Mouse (Mus musculus): Measurements from ENCODE around the gene Coro1c. TPM values are rescaled to one million over a fixed set of nuclear protein-coding genes. Genes with fewer than 3 reads are reported as not detected.

Gene Coro1c
- total RNA-seq, 4 experiments from 2014 or later = 21.9 to 30.3 (median 23.7) TPM

DNA sequence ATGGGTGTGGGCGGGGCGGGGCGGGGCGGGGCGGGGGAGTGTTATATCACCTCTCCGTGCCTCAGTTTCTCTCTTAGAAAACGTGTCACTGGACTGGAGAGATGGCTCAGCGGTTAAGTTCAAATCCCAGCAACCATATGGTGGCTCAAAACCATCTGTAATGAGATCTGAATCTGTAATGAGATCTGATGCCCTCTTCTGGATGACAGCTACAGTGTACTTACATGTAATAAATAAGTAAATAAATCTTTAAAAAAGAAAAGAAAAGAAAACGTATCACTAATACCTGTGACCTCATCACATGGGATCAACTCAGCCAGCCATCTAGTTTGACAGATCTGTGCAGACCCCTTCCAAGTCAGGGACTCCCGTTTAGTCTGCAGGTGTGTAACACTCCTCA is 21.0 kb upstream of the Coro1c start:
- DNase-seq (ENCODE audit: low spot score) = no peak

- no peak for DNase-seq (ENCODE audit: low spot score)
These were observed 16.1 kb upstream of the Coro1c start for GRCm38 (mm10) chr5:113924608-113925007.

- no peak for DNase-seq (ENCODE audit: low spot score)
These were observed 13.0 kb upstream of the Coro1c start for GRCm38 (mm10) chr5:113921310-113922166.

- DNase-seq (ENCODE audit: low spot score) = no peak
These were observed 10.5 kb upstream of the Coro1c start for GRCm38 (mm10) chr5:113919060-113919459.

- peak; percentile 81 for DNase-seq (ENCODE audit: low spot score)
These were observed 10.1 kb upstream of the Coro1c start for GRCm38 (mm10) chr5:113918654-113919053.

- DNase-seq (ENCODE audit: low spot score) = no peak
These were observed 2.1 kb upstream of the Coro1c start for GRCm38 (mm10) chr5:113910705-113911104.

DNA sequence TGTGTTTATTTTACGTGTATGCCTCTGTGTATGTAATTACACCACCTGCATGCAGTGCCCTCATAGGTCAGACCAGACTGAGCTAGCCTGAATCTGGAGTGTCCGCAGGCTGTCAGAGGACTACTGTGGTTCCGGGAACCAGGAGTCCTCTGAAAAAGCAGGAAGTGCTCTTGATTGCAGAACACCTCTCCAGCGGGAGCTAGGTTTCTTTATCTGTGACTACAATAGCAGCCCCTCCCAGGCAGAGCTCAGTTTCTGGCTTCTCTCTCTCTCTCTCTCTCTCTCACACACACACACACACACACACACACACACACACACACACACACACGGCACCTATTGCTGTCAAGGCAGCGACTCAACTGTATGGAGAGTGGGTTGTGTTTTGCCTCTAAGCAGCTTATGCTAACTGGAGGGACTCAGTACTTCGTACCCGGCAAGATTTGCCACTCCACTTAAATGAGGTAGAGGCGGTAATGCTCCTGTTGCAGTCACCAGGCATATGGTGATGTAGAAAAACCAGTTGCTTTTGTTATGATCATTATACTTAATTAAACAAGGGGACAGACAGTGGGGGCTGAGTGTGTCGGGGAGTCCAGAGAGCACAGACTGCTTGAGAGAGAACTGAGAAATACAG is 1.6 kb upstream of the Coro1c start:
- DNase-seq (ENCODE audit: low spot score) = no peak

DNA sequence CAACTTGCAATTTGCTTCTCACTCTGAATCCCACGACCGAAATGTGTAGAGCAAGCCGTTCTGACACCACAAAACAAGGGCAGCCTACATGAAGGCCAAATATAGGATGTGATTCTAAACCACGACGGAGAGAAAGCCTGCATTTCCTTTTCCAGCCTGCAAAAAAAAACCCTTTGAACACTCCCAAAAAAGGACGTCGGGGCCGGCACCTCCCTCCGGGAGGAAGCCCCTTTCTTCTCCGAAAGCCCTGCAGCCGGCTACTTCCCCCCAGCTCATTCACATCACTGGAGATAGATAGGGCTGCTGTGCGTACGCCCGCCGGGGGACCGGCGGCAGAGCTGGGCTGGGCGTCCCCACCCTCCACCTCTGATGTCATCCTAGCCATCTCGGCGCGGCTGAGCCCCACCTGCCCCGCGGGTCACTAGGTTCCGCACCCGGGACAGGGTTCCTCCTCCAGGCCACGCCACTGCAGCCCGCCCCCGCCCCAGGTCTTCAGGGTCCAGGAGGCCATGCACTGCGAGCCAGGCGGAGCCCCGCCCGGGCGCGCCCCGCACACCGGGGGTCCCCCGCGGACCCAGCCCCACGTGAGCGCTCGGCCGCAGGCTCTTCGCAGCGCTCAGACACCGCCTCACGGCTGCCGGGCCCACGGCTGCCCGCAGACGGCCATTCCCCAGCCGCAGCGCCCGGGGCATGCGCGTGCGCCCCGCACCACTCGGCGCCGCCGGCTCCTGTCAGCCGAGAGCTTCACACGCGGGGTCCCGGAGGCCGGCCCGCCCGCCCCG is 581 bp downstream of the Coro1c start:
- DNase-seq (ENCODE audit: low spot score) = peak; percentile 68

- DNase-seq (ENCODE audit: low spot score) = peak; percentile 47
These were observed 1.4 kb downstream of the Coro1c start for GRCm38 (mm10) chr5:113906958-113907735.

GRCm38 (mm10) chr5:113904987-113905386 is 3.6 kb downstream of the Coro1c start:
- DNase-seq (ENCODE audit: low spot score) = no peak

DNA sequence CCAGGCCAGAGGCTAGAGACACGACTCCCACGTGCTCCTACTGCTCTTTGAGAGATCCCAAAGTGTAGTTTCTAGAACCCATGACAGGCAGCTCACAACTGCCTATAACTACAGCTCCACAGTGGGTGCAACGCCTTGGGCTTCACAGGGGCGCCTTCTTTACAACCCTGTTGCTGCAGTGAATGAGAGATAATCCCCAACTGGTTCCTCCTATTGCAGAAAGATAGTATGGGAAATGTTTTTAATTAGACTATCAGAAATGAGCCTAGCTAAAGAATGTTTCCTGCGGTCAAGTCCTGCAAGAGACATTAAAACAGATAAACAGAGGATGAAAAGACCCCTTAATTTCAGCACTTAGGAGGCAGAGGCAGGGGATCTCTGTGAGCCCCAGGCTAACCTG is 5.6 kb downstream of the Coro1c start:
- DNase-seq (ENCODE audit: low spot score) = no peak

DNA sequence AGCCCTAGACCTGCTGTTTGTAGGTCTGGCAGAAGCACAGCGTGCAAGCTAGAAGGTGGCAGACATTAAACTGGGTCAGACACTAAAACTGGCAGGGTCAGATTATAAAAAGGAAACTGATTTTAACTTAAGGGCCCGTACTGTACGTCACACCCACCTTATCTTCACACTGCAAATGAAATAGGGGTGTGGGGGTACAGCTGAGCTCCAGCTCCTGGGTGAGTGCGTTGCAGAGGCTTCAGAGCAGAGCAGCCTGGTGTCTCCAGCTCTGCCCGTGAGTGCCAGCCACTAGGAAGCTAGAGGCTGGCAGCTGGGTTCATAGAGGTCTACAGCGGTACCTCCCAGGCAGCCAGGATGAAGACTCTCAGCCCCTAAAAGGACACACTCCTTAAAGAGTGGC is 6.5 kb downstream of the Coro1c start:
- no peak for DNase-seq (ENCODE audit: low spot score)

DNA sequence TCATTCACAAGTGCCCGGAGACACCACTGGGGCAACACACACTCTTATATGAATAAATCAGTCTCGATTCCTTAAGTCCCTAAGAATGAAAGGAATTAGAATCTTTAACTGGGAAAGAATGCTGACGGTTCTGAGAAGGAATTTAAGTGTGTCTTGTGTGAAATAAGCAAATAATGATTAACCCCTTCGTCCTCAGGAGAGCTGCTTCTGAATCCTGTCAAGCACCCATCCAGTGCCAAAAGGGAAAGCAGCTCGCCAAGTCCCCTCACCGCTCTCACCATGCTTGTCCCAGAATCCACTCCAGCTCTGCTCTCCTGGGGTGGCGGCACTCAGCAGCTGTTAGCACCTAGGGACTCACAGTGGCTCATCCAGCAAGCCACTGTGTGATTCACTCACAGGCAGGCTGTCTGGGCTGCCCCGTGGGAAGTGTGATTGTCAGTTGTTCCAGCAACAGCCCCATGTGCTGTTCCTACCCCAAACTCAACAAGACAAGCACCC is 7.4 kb downstream of the Coro1c start:
- DNase-seq (ENCODE audit: low spot score) = no peak

DNA sequence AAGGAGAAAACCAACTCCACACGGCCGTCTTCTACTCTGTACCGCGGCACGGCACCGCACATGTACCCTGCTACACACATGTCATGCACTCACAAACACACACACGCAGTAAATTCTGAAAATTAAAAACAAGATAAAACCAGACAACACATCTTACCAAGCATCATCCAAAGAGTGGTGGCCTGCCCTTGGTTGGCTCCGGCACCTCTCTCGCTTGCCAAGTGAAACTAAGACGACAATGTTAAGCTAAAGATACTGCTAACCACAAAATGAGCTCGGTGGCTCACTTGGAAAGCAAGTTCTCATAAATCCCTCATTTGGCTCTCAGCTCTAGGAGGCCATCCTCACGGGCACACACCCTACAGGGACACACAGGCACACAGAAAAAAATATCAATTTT is 9.0 kb downstream of the Coro1c start:
- DNase-seq (ENCODE audit: low spot score) = no peak

DNA sequence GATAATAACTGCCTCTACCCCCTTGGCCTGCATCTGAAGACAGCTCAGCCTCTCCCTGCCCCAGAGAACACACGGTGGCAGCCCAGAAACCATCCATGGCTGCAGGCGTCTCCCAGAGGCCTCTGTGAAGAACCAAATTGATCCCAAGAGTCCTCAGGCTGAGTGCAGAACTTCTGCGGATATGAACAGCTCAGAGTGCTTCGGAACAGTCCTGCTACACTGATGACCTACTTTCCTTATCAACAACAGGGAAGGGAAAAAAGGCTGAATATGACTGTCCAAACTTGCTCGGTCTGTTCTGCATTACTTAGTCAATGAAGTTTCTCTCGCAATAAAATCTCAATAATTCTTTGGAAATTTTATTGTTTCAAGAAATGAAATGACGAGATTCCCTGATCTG is 16.6 kb downstream of the Coro1c start:
- DNase-seq (ENCODE audit: low spot score) = no peak

- no peak for DNase-seq (ENCODE audit: low spot score)
These were observed 17.7 kb downstream of the Coro1c start for GRCm38 (mm10) chr5:113890874-113891273.

- DNase-seq (ENCODE audit: low spot score) = no peak
These were observed 18.6 kb downstream of the Coro1c start for GRCm38 (mm10) chr5:113889912-113890311.

- DNase-seq (ENCODE audit: low spot score) = peak; percentile 68
These were observed 19.2 kb downstream of the Coro1c start for GRCm38 (mm10) chr5:113889181-113889906.

- no peak for DNase-seq (ENCODE audit: low spot score)
These were observed 20.3 kb downstream of the Coro1c start for GRCm38 (mm10) chr5:113888186-113888795.

DNA sequence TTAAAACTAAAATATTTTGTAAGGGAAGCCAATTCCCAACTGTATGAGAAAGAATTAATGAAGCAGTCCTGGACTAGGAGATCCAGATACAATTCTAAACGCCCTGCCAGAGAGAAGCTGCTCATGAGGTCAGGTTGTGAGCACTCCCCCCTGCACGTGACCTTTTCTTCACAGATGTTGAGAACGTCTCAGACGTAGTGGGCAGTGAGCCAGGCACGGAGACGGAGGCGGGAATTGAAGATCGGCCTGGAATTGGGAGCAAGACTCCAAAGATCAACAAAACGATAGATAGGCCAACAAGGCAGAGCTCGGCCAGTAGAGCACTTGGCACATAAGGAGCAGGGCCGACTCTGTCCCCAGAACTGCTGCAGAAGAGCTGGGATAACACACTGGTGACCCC is 21.4 kb downstream of the Coro1c start:
- DNase-seq (ENCODE audit: low spot score) = no peak

All from heart, adult 8-10 months (tissue).